Mouse (Mus musculus) heart, adult 2 months (tissue): ENCODE measurements around the gene Scarf2. TPM values are rescaled to one million over a fixed set of nuclear protein-coding genes. Genes with fewer than 3 reads are reported as not detected.

Source experiments
- DNase-seq, 2 experiments: peaks; one replicate each; pipeline ENCODE4 v3.0.0; 2021
- H3K27ac ChIP-seq: fragments of 200-600 bp; 2 replicates; pipeline ENCODE4 v1.8.1; 2022
- H3K27me3 ChIP-seq: fragments of 200-500 bp; 2 replicates; pipeline ENCODE4 v1.6.1; 2012; ENCODE audit warnings: mild to moderate bottlenecking, low read length, inconsistent platforms, mixed read lengths; ENCODE audit not compliant: control insufficient read depth, insufficient read depth
- H3K36me3 ChIP-seq: fragments of 200-500 bp; 2 replicates; pipeline ENCODE4 v1.6.1; 2012; ENCODE audit warnings: low read length, inconsistent platforms; ENCODE audit not compliant: control insufficient read depth, insufficient read depth
- H3K4me1 ChIP-seq: fragments of 200-500 bp; 2 replicates; pipeline ENCODE4 v1.6.1; 2011; ENCODE audit warnings: low read length; ENCODE audit not compliant: control insufficient read depth, insufficient read depth
- H3K4me3 ChIP-seq: fragments of 200-600 bp; 2 replicates; pipeline ENCODE4 v1.8.1; 2022
- H3K79me2 ChIP-seq: fragments of 200-500 bp; replicated peaks from 2 replicates; pipeline ENCODE4 v1.6.1; 2012; ENCODE audit warnings: mild to moderate bottlenecking, inconsistent platforms, low read length, moderate library complexity, mixed read lengths; ENCODE audit not compliant: control insufficient read depth, insufficient read depth
- H3K9ac ChIP-seq: fragments of 200-500 bp; 2 replicates; pipeline ENCODE4 v1.6.1; 2012; ENCODE audit warnings: low read depth, mild to moderate bottlenecking, control low read depth, inconsistent platforms, low read length, mixed read lengths
- CTCF ChIP-seq: fragments of 200-600 bp; IDR thresholded peaks from 2 replicates; pipeline ENCODE4 v1.8.1; 2022; ENCODE audit warnings: antibody characterized with exemption, mild to moderate bottlenecking, moderate library complexity
- EP300 ChIP-seq: fragments of 200-500 bp; IDR thresholded peaks from 2 replicates; pipeline ENCODE4 v1.6.1; 2011; ENCODE audit warnings: low read depth, low read length, control low read depth; ENCODE audit not compliant: insufficient read depth
- POLR2A ChIP-seq: fragments of 200-500 bp; IDR thresholded peaks from 2 replicates; pipeline ENCODE4 v1.6.1; 2011; ENCODE audit warnings: mild to moderate bottlenecking, low read depth, low read length, control low read depth; ENCODE audit not compliant: insufficient read depth
- WGBS: fragments of 180-500 bp; shearing (Covaris S2); methylation state at CpG from one replicate; pipeline ENCODE4 v1.1.7; 2018; 5-methylcytosine and 5-hydroxymethylcytosine counted together
- intact Hi-C: fragments of 180-260 bp; cut with DNase I; formaldehyde crosslinking; loops from one replicate; pipeline ENCODE4 v1.15.1; 2025
- polyA plus RNA-seq: library from polyadenylated mRNA; depleted of rRNA; stranded (reverse); fragments of >200 nt; gene quantifications from 2 replicates; pipeline ENCODE4 v1.2.3, GENCODE M21; 2012; rRNA removed
- total RNA-seq, 2 experiments: library from RNA; stranded (reverse); gene quantifications; 2 replicates each; pipeline ENCODE4 v1.2.3; 2021

Gene Scarf2
- total and polyA plus RNA-seq, 3 experiments = 4.1 to 13.4 (median 5.2) TPM

DNA sequence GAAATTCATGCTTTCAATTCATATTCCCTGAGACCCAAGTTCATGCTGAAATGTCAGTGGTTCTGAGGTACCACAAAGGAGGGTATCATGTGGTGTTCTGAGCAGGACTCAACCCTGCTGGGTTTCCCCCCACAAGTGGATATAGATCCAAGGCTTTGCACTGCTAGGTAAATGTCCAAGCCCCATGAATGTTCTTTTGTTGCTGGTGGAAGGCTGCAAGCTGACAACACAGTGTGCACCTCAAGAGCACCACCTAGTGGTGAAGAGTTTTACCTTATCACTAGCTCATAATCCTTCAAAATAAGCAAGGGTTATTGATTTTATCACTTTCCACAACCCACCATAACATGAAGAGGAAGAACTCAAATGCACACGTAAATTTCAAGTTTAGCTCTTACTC, 51.8 kb downstream of the Scarf2 start:
- WGBS = 27% methylated on average over 1 of the region's 1 CpGs
- no peak for DNase-seq
- no peak overlapping the region for H3K27ac ChIP-seq
- TF ChIP-seq POLR2A (no peak), EP300 (no peak), CTCF (peak; percentile 88)
- H3K27me3 ChIP-seq = no peaks in the 10 kb centered on the region
- H3K4me3 ChIP-seq = no peak overlapping the region
- no peaks in the 10 kb centered on the region for H3K36me3 ChIP-seq
- no peaks in the 10 kb centered on the region for H3K79me2 ChIP-seq
- intact Hi-C loops = no loop called here
- H3K4me1 ChIP-seq = no peaks in the 10 kb centered on the region
- no peak overlapping the region for H3K9ac ChIP-seq

DNA sequence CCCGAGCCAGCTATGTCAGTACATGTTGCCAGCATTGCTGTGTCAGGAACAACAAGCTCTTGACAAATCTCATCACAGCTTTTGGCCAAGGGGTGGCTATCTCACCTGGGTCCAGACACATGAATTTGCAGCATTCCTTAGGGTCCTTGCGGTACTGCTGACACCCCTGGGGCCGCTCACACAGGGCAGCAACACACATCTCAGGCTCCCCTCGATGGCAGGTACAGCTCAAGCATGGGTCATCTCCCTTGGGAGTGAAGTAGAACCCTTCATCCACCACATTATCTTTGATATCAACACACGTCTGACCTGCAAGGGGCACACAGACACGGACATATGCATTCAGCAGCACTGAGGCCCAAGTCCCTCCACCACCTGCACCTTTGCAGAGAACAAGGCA, 52.4 kb downstream of the Scarf2 start:
- intact Hi-C loops = no loop called here
- Histone ChIP-seq H3K27me3 (no peaks in the 10 kb centered on the region), H3K4me3 (no peak overlapping the region), H3K4me1 (no peaks in the 10 kb centered on the region), H3K79me2 (no peaks in the 10 kb centered on the region), H3K9ac (no peak overlapping the region), H3K27ac (no peak overlapping the region), H3K36me3 (no peaks in the 10 kb centered on the region)
- 72% methylated on average over 6 of the region's 6 CpGs for WGBS
- DNase-seq = no peak
- no peak for TF ChIP-seq EP300
- no peak for TF ChIP-seq POLR2A
- TF ChIP-seq CTCF = no peak

- Histone ChIP-seq H3K9ac (no peak overlapping the region), H3K36me3 (no peaks in the 10 kb centered on the region), H3K4me3 (no peak overlapping the region), H3K27ac (no peak overlapping the region), H3K4me1 (no peaks in the 10 kb centered on the region), H3K27me3 (no peaks in the 10 kb centered on the region), H3K79me2 (no peaks in the 10 kb centered on the region)
- no peak for TF ChIP-seq POLR2A
- TF ChIP-seq EP300 = no peak
- TF ChIP-seq CTCF = no peak
- WGBS = 98% methylated on average over 5 of the region's 5 CpGs
- intact Hi-C loops = no loop called here
- DNase-seq = no peak
Observed at GRCm38 (mm10) chr16:17851331-17851730, 54.2 kb downstream of the Scarf2 start.

- no peak overlapping the region for H3K27ac ChIP-seq
- 95% methylated on average over 1 of the region's 1 CpGs for WGBS
- no peaks in the 10 kb centered on the region for H3K79me2 ChIP-seq
- no peaks in the 10 kb centered on the region for H3K4me1 ChIP-seq
- no peak for TF ChIP-seq POLR2A
- TF ChIP-seq CTCF = no peak
- no peak for TF ChIP-seq EP300
- no peak overlapping the region for H3K9ac ChIP-seq
- no peak overlapping the region for H3K4me3 ChIP-seq
- DNase-seq = no peak
- H3K36me3 ChIP-seq = no peaks in the 10 kb centered on the region
- intact Hi-C loops = no loop called here
- no peaks in the 10 kb centered on the region for H3K27me3 ChIP-seq
Observed at GRCm38 (mm10) chr16:17851860-17852259, 54.8 kb downstream of the Scarf2 start.

- H3K4me1 ChIP-seq = no peaks in the 10 kb centered on the region
- H3K27me3 ChIP-seq = no peaks in the 10 kb centered on the region
- H3K36me3 ChIP-seq = no peaks in the 10 kb centered on the region
- no peak overlapping the region for H3K27ac ChIP-seq
- intact Hi-C loops = no loop called here
- no peak overlapping the region for H3K4me3 ChIP-seq
- TF ChIP-seq CTCF (no peak), EP300 (no peak), POLR2A (no peak)
- whole genome bisulfite sequencing = 88% methylated on average over 2 of the region's 2 CpGs
- no peak overlapping the region for H3K9ac ChIP-seq
- no peaks in the 10 kb centered on the region for H3K79me2 ChIP-seq
- no peak for DNase-seq
Observed at GRCm38 (mm10) chr16:17853263-17853662, 56.2 kb downstream of the Scarf2 start.

DNA sequence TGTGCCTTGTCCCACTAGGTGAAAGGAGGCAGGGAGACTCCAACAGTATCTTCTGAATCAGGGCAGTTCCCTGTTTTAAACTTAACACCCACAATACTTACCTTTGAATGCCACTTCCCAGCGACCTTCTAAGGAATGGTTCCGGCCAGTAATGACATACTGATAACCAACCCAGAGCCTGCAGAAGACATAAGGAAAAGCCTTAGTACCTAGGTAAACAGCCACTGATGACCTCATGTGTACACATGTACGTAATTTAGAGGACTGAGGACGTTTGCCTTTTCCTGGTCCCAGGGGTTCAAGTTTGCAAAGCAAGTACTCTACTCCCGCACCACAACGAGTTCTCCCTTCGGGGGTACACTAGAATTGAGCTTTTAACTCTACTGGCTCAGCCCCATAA, 60.1 kb downstream of the Scarf2 start:
- Histone ChIP-seq H3K9ac (no peak overlapping the region), H3K27ac (no peak overlapping the region), H3K4me1 (no peaks in the 10 kb centered on the region), H3K79me2 (peaks cover 1% of the 10 kb centered on the region; the same call in 1 of the 2 replicates), H3K27me3 (no peaks in the 10 kb centered on the region), H3K36me3 (no peaks in the 10 kb centered on the region), H3K4me3 (no peak overlapping the region)
- intact Hi-C loops = no loop called here
- TF ChIP-seq CTCF = no peak
- TF ChIP-seq POLR2A = no peak
- TF ChIP-seq EP300 = no peak
- no peak for DNase-seq
- 91% methylated on average over 7 of the region's 7 CpGs for WGBS

Other genes starting within 250 kb of the Scarf2 start
- gene Lrrc74b, start 236.0 kb upstream of the Scarf2 start, total RNA-seq = not detected
- gene Lrrc74b, start 236.0 kb upstream of the Scarf2 start, polyA plus RNA-seq = 0.12 and 0.61 TPM in 2 replicates
- under 1 TPM; 0.78 to 0.89 TPM for gene P2rx6, start 235.4 kb upstream of the Scarf2 start, total RNA-seq
- 2.9 and 3.7 TPM in 2 replicates for gene P2rx6, start 235.4 kb upstream of the Scarf2 start, polyA plus RNA-seq
- 1 to 10 TPM; 2.3 to 2.9 TPM for gene Slc7a4, start 214.1 kb upstream of the Scarf2 start, total RNA-seq
- gene Slc7a4, start 214.1 kb upstream of the Scarf2 start, polyA plus RNA-seq = 3.7 and 5.7 TPM in 2 replicates
- 10 to 100 TPM; 16.9 to 18.4 TPM for gene Smpd4, start 177.9 kb upstream of the Scarf2 start, total RNA-seq
- gene Smpd4, start 177.9 kb upstream of the Scarf2 start, polyA plus RNA-seq = 45.9 and 46.9 TPM in 2 replicates
- under 1 TPM; 0.26 to 0.32 TPM for gene Ccdc74a, start 150.8 kb upstream of the Scarf2 start, total RNA-seq
- 0.16 and 0.47 TPM in 2 replicates for gene Ccdc74a, start 150.8 kb upstream of the Scarf2 start, polyA plus RNA-seq
- gene Med15, start 64.4 kb upstream of the Scarf2 start, total RNA-seq = 10 to 100 TPM; 21.5 to 24.9 TPM
- 37.3 and 44.3 TPM in 2 replicates for gene Med15, start 64.4 kb upstream of the Scarf2 start, polyA plus RNA-seq
- gene Klhl22, start 37.7 kb upstream of the Scarf2 start, total RNA-seq = 10 to 100 TPM; 17.3 to 18.6 TPM
- 23.6 and 30.2 TPM in 2 replicates for gene Klhl22, start 37.7 kb upstream of the Scarf2 start, polyA plus RNA-seq
- not detected for gene B830017H08Rik, start 35.8 kb downstream of the Scarf2 start, total RNA-seq
- gene B830017H08Rik, start 35.8 kb downstream of the Scarf2 start, polyA plus RNA-seq = not detected in 2 replicates
- gene Car15, start 41.1 kb downstream of the Scarf2 start, total RNA-seq = 1 to 10 TPM; 1.6 to 2.9 TPM
- 4.6 and 5.2 TPM in 2 replicates for gene Car15, start 41.1 kb downstream of the Scarf2 start, polyA plus RNA-seq
- gene Gm20518, start 94.4 kb downstream of the Scarf2 start, total RNA-seq = under 1 TPM; 0.20 to 0.31 TPM
- 0.68 and 1.1 TPM in 2 replicates for gene Gm20518, start 94.4 kb downstream of the Scarf2 start, polyA plus RNA-seq
- under 1 TPM; 0.16 TPM for gene Tssk1, start 96.9 kb downstream of the Scarf2 start, total RNA-seq
- 0.27 and 0.29 TPM in 2 replicates for gene Tssk1, start 96.9 kb downstream of the Scarf2 start, polyA plus RNA-seq
- 10 to 100 TPM; 46.5 to 55.7 TPM for gene Dgcr2, start 101.3 kb downstream of the Scarf2 start, total RNA-seq
- gene Dgcr2, start 101.3 kb downstream of the Scarf2 start, polyA plus RNA-seq = 64.3 and 77.9 TPM in 2 replicates
- not detected for gene Tssk2, start 101.4 kb downstream of the Scarf2 start, total RNA-seq
- 0.33 and 0.44 TPM in 2 replicates for gene Tssk2, start 101.4 kb downstream of the Scarf2 start, polyA plus RNA-seq
- gene Ess2, start 114.1 kb downstream of the Scarf2 start, total RNA-seq = 1 to 10 TPM; 8.0 to 8.3 TPM
- gene Ess2, start 114.1 kb downstream of the Scarf2 start, polyA plus RNA-seq = 11.4 and 12.6 TPM in 2 replicates
- not detected for gene Gsc2, start 117.8 kb downstream of the Scarf2 start, total RNA-seq
- not detected in 2 replicates for gene Gsc2, start 117.8 kb downstream of the Scarf2 start, polyA plus RNA-seq
- 1 to 10 TPM; 6.8 to 7.3 TPM for gene Slc25a1, start 130.9 kb downstream of the Scarf2 start, total RNA-seq
- 32.3 and 65.5 TPM in 2 replicates for gene Slc25a1, start 130.9 kb downstream of the Scarf2 start, polyA plus RNA-seq
- not detected for gene Vpreb2, start 183.1 kb downstream of the Scarf2 start, total RNA-seq
- gene Vpreb2, start 183.1 kb downstream of the Scarf2 start, polyA plus RNA-seq = not detected in 2 replicates